Mouse (Mus musculus) fat pad, adult 2 months (tissue): ENCODE measurements around the gene Casr.
A peak's percentile ranks its signal among the peaks of the same experiment; 100 is the strongest.

Experiments
- DNase-seq: peaks from one replicate; pipeline ENCODE4 v3.0.0-alpha.2; 2011; ENCODE audit warnings: low read depth, low spot score; ENCODE audit errors: extremely low read depth

The Casr gene

GRCm38 (mm10) chr16:36526596-36527282, 35.2 kb downstream of the Casr start:
- DNase-seq: no peak

- no peak for DNase-seq
Observed at GRCm38 (mm10) chr16:36523095-36523494, 38.8 kb downstream of the Casr start.

DNA sequence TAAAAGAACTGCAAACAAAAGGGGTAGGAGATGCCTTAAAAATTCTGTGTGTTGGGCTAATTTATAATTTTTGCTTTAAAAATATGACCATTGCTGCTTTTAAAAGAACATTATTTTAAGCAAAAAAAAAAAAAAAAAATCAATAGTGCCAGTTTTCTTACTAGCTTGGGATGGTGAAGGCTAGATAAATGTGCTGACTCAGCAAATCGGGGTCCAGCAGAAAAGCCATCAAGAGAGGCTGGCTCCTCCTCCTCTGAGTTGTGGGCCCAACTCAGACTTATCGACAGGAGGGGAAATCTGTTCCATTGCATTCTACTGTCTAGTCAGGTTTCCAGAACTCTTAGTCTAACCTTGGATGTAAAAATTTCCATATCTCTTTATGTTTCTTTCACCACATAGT, 45.6 kb downstream of the Casr start:
- DNase-seq: no peak

- DNase-seq: no peak
Observed at GRCm38 (mm10) chr16:36507300-36507699, 54.6 kb downstream of the Casr start.

GRCm38 (mm10) chr16:36506827-36507226, 55.1 kb downstream of the Casr start:
- no peak for DNase-seq

DNA sequence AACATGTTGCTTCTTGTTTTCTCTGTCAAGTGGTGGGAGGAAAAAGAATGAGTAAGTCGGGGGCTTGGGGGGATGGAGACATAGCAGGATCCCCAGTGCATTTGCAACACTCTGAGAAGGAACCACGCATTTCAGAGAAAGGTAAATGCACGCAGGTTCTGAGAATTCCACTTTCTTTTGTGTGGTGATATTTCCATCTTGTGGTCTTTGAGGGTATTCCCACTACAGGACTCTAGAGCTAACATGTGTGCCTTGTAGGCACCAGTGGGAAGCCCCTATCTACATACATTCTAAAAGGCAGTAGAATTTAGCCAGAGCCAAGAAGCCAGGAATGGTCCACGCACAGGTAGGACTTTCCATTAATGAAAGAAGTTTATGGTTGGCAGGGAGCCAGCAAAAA, 56.0 kb downstream of the Casr start:
- no peak for DNase-seq

DNA sequence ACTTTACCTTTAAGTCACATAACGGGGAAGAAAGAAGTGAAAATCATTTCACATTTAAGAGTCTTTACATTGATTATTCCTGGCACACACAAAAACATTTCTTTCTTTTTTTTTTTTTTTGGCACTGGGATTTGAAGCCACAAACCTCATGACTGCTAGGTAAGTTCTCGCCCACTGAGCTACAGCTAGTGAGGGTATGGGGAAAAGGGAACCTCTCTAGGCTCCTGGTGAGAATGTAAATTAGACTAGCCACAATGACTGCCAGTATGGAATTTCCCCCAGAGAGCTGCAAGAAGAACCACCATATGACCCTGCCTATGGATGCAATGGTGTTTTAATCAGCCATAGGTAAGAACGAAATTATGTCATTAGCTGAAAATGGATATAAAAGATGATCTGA, 56.8 kb downstream of the Casr start:
- DNase-seq: no peak

- DNase-seq: no peak
Observed at GRCm38 (mm10) chr16:36502286-36502685, 59.7 kb downstream of the Casr start.

- no peak for DNase-seq
Observed at GRCm38 (mm10) chr16:36492420-36492819, 69.5 kb downstream of the Casr start.

DNA sequence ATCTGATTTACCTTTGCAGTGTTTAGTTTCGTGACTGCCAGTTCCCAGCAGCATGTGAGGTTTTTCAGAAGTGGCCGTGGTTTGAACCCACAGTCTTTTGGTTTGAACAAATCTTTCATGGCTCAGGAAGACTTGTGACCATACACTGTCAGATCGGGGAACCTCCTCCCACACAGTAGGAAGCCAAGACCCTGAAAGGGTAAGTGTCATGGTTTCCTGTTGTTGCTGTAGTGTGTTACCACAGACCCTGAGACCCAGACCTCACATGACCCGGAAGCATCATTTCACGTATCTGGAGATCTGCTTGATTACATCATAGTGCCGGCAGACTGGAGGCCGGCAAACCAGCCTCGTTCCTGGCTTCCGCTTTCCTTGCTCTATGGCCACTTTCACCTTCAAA, 85.1 kb downstream of the Casr start:
- no peak for DNase-seq

DNA sequence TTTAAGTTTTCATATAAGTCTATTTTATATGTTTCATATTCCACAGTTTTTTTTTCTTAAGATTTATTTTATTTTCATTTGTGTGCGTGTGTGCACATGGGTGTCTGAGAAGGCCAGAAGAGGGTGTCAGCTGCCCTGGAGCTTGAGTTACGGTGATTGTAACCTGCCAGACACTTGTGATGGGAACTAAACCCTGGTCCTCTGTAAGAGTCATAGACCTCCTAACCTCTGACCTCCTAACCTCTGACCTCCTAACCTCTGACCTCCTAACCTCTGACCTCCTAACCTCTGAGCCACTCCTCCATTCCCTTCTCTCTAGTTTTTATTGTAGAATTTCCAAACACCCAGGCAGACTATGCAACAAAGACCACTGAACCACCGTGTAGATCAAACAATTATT, 86.4 kb downstream of the Casr start:
- DNase-seq: no peak

DNA sequence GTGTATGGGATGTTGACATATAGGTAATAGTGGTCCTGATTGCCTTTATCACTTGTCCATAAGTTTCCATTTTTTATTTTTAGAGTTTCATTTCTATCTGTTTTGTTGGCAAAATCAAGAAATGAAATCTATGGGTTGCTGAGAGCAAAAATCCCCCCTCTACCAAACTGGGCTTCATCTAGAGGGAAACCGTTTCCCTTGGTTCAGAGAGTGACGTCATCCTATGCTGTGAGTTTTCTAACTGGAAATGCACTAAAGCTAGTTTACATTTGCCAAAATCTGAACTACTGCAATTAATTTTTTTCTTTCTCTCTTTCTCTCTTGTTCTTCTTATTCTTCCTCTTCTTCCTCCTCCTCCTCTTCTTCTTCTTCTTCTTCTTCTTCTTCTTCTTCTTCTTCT, 87.1 kb downstream of the Casr start:
- DNase-seq: no peak

- no peak for DNase-seq
Observed at GRCm38 (mm10) chr16:36473217-36474216, 88.4 kb downstream of the Casr start.

DNA sequence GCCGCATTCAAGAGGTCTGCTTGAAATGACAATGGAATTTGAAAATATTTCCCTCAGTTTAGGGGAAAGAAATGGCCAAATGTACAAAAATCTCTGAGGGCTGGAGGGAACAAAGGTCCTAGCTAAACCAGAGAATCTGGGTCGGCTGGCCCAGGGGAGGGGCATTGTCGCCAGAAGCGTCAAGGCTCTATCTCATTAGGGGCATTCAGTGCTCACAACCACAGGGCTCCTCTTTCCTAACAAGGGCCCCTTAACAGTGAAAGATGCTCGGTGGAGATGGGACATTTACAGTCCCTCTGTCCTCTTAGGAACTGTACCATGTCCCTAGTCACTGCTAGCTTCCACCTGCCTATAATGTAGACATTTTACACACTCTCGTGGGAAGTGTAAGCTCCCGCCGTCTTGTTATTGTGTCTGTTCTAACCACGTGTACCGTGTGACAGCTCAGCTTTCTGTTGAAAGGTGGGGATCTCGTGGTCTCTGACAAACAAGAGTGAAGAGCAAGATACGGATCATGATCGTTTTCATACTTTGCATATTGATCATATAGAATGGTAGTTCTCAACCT, 90.8 kb downstream of the Casr start:
- DNase-seq: no peak

DNA sequence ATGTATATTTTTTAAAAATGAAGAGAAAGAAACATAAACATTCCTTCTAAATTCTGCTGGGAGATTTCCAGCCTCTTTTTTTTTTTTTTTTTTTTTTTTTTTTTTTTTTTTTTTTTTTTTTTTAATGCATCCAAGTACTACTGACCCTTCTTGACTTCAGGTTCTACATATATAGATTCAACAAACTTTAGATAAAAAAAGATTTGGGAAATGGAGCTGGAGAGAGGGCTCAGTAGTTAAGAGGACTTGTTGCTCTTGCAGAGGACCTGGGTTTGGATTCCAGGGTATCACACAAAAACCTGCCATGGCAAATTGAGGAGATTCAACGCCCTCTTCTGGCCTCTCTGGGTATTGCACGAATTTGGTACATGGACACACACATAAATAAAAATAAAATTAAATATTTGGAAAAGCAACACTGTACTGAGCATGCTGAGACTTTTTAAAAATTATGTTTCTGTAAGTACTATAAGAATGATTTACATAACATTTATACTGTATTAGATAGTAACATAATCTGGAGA, 91.9 kb downstream of the Casr start:
- no peak for DNase-seq

DNA sequence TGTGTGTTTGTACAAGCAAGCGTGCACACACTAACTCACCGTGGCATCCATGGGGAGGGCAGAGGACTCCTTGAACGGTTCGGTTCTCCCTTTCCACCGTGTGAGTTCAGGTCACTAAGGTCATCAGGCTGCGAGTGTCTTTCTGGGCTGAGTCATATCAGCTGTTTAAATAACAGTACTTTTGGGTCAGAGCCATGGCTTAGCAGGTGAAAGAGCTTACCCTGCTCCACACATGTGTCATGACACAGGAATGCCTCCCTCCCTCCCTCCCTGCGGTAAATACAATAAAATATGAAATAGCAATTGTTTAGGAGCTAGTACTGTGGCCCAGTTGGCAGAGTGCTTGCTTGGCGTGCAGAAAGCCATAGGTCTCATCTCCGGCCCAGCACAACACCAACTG, 92.6 kb downstream of the Casr start:
- DNase-seq: no peak

- no peak for DNase-seq
Observed at GRCm38 (mm10) chr16:36468862-36469261, 93.1 kb downstream of the Casr start.

- DNase-seq: no peak
Observed at GRCm38 (mm10) chr16:36467936-36468335, 94.0 kb downstream of the Casr start.

DNA sequence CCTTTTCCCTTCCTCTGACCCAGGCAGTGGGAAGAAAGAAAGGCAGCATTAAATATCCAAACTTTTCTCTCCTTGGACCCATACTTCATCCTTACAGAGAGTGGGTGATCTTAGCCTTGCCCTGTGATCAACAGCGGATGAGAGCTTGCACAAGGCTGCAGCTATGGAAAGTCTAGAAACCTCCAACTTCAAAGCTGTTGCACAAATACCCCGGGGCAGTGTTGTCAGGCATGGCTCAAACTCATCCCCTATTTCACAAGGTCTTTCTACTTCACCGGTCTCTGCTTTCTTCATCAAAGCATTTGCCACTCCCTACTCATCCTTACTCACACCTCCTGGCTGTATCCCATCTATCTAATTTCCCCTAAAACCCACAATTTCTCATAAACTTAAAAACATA, 96.5 kb downstream of the Casr start:
- no peak for DNase-seq

GRCm38 (mm10) chr16:36464076-36464475, 97.9 kb downstream of the Casr start:
- DNase-seq: peak; percentile 63

DNA sequence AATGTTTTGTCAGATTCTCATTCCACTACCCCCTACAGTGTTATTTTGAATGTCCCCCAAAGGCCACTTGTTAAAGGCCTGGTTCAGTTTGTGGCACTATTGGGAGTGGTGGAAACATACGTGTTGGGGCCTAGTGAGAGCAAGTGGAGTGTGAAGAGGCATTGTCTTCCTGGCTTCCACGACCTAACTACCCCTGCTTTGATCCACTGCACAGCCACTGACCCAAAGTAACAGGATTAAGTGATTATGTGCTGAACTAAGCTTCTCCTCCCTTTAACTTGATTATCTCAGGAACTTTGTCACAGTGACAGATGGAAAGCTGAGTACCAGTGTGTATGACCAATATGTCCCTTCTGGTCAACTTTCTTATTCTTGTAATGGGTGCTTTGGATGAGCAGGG, 101.5 kb downstream of the Casr start:
- no peak for DNase-seq
